Mouse (Mus musculus): ENCODE measurements around the gene Pus7.
A peak's percentile ranks its signal among the peaks of the same experiment; 100 is the strongest.

Pus7 gene

DNA sequence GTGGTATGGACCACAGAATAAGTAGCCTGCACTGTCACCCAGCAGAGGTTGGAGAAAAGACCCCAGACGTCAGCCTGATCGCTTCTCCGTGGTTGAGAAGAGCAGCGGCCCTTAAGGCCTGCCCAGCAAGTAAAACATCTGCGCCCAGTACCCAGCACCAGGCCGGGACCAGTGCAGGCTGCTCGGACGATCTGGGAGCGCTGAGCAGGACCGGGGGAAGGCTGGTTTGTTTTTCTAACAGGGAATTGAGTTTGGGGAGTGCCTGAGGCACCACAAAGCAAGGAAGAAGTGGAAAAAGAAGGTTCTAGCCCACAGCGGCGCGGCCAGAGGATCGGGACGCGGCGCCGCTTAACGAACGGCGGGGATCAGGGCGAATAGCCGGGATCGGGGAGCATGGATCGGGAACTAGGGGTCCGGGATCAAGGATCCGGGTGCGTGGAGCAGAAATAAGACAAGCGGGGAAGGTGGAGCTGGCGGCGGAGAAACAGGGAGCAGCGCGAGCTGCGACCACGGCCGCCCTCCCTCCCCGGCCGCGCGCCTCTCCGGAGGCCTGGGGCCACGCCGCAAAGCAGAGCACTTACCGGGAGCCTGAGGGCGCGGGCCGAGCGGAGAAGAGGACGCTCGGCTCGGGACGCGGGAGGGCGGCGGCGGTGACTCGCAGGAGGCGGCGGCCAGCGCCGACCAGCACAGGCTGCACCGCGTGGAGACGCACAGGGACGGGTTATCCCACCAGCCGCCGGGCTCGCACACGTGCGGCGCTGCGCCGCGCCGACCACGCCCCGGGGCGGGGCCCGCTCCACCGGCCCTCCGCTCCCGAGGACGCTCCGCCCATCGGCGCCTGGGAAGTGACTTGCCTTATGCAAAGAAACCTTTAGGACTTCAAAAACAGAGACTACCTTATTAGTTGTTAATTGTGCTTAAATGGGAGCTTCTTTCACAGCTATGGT, at the start of gene Pus7:
Pus7 (minus strand) TSS at position 781 of the 947 bp plus-strand sequence.
- DNase-seq (ENCODE audit: low read depth, low spot score): peak; percentile 57

- no peak for DNase-seq (ENCODE audit: low read depth, low spot score)
Observed at GRCm38 (mm10) chr5:23830897-23831752, 47.6 kb upstream of the Pus7 start.

- DNase-seq (ENCODE audit: low read depth, low spot score): no peak
Observed at GRCm38 (mm10) chr5:23826321-23827004, 43.0 kb upstream of the Pus7 start.

DNA sequence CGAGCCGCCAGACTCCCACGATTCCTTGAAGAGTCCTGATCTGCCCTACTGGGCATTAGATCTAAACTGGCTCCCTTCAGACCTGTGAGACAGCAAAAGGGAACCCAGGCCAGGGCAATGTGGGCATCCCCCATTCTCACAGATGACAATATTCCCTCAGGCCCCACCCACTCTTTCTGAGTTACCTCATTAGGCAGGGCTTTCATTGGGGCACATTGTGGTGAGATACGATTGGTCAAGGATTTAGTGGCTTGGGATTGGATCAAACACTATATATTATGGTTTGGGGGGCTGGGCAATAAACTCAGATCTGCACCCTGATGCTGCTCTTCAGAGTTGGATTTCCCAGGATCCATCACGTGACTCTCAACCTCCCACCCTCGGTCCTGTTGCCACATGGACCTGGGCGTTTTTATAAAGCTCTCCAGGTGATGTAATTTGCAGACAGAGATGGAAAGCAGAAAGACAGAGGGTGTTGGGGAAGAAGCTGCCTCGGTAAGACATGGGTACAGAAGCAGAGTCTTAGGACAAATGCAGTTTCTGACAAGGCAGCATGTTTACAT, 40.7 kb upstream of the Pus7 start:
- no peak for DNase-seq (ENCODE audit: low read depth, low spot score)

GRCm38 (mm10) chr5:23822306-23822705, 38.8 kb upstream of the Pus7 start:
- no peak for DNase-seq (ENCODE audit: low read depth, low spot score)

- no peak for DNase-seq (ENCODE audit: low read depth, low spot score)
Observed at GRCm38 (mm10) chr5:23816681-23817080, 33.2 kb upstream of the Pus7 start.

- no peak for DNase-seq (ENCODE audit: low read depth, low spot score)
Observed at GRCm38 (mm10) chr5:23814841-23815240, 31.3 kb upstream of the Pus7 start.

DNA sequence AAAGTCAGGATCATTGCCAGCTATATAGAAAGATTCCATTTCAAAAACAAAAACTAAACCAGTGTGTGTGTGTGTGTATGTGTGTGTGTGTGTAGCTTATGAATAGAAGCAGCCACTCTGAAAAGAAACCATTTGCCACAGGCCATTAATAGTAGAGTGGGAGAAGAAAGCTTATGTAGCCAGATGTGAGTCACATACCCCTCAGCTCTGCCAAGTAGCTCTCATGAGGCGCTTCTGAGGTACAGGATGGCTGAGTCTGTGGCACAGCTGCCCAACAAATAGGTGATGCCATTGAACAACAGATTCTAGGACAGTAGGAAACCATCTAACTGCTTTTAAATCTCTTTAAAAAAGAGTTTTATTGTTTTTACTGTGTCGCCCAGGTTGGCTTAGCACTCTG, 9.2 kb upstream of the Pus7 start:
- no peak for DNase-seq (ENCODE audit: low read depth, low spot score)

GRCm38 (mm10) chr5:23789078-23789612, 5.6 kb upstream of the Pus7 start:
- DNase-seq (ENCODE audit: low read depth, low spot score): no peak

GRCm38 (mm10) chr5:23788390-23788830, 4.9 kb upstream of the Pus7 start:
- DNase-seq (ENCODE audit: low read depth, low spot score): no peak

- DNase-seq (ENCODE audit: low read depth, low spot score): peak; percentile 73
Observed at GRCm38 (mm10) chr5:23787536-23788389, 4.3 kb upstream of the Pus7 start, which contains the start of gene Rint1. TSS of gene Rint1 (plus strand) at chr5:23787711.

- DNase-seq (ENCODE audit: low read depth, low spot score): no peak
Observed at GRCm38 (mm10) chr5:23782051-23782810, 1.3 kb downstream of the Pus7 start.

GRCm38 (mm10) chr5:23781172-23781571, 2.3 kb downstream of the Pus7 start:
- no peak for DNase-seq (ENCODE audit: low read depth, low spot score)

- no peak for DNase-seq (ENCODE audit: low read depth, low spot score)
Observed at GRCm38 (mm10) chr5:23780516-23780915, 3.0 kb downstream of the Pus7 start.

DNA sequence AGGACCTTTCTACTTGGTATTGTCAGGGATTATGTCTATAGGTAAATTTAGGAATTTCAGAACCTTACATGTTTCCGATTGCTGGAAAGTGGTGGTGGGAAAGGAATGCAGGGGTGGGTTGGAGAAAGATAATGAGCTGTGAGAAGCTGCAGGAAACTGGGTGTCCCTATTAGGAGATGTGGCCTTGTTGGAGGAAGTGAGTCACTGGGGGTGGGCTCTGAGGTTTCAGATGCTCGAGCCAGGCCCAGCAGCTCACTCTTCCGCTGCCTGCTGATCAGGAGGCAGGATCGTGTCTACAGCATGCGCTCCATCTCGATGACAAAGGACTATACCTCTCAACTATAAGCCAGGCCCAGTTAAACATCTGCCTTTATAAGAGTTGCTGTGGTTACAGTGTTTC, 9.3 kb downstream of the Pus7 start:
- no peak for DNase-seq (ENCODE audit: low read depth, low spot score)

GRCm38 (mm10) chr5:23771105-23771504, 12.4 kb downstream of the Pus7 start:
- DNase-seq (ENCODE audit: low read depth, low spot score): no peak

DNA sequence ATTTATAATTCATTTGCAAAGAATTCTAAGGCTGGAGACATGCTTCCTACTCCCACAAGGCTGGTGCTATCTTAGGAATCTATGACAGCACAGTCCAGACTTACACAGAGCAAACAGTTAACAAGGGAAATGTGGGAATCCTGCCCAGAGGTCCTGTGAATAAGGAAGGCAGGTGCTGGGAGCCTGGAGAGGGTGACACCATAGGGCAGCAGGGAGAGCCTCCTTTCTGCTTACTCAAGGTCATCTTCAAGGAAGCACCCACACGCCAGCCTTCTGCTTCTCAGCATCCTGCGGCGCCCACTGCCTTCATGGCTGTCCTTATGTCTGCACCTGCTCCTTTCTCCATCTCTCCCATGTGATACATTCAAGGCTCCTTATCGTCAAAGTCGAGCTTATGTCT, 19.0 kb downstream of the Pus7 start:
- no peak for DNase-seq (ENCODE audit: low read depth, low spot score)

DNA sequence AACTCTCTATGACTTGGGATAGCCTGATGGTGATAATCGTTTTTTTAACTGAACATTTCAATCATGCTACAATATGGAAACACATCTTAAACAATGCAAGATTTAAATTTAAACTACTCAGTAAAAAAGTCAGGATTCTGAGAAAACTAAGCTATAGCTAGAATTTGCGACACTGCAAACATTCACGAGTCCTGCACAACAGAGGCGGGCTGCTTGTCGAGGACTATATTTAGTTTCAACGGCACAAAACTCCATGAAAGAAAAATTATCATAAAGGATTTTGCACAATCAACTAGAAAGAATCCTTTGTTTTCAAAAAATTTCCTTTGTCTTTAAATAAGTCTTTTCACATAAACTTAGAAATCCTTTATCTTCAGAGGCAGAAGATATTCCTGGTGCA, 21.0 kb downstream of the Pus7 start:
- DNase-seq (ENCODE audit: low read depth, low spot score): no peak

- no peak for DNase-seq (ENCODE audit: low read depth, low spot score)
Observed at GRCm38 (mm10) chr5:23758633-23759032, 24.9 kb downstream of the Pus7 start.
